ENCODE assay signal across 9 mouse cellular contexts in the genomic region with DNA sequence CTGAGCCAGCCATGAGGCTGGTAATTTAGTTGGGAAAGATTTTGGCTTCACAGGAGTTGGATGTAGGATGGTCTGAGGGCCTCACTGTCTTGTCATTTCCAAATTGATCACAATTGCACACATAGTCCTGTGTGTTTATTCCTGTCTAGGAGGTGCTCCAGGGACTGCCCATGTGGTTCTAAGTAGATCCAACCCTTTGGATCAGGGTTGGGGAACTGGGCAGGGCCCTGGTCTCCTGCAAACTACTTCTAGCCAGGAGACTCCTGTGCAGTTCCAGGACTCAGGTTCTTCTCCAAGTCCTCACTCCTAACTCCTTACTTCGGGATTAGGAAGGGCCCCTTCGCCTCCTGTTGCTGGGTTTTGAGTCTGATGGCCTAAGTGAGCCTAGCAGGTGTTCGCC. TPM values are rescaled to one million over a fixed set of nuclear protein-coding genes. Genes with fewer than 3 reads are reported as not detected.
DNase-seq lines count a peak whose midpoint lies in the region; ATAC-seq lines count a peak whose summit lies in the region.
"Had no signal": no experiment of that assay in that cellular context is flagged by ENCODE, and none has a peak within 500 bp of the region (broad histone marks: within the 10 kb centered on the region; RNA-seq: fewer than 3 reads in every experiment).

A gene (plus strand): TSS at position 301 of the 400 bp plus-strand sequence.

- H3K27ac ChIP-seq in lung, embryonic 15.5 days, result no peak within 1 kb of the TSS
- H3K27ac ChIP-seq in forebrain, embryonic 14.5 days (ENCODE audit: low read depth, low read length), result peak within 1 kb of the TSS; percentile 27; the same call in 1 of the 2 replicates
- no peak within 1 kb of the TSS for H3K27ac ChIP-seq in neural tube, embryonic 14.5 days (ENCODE audit: low read depth, low read length)

- peak within 1 kb of the TSS; percentile 49 for H3K9ac ChIP-seq in lung, embryonic 15.5 days
- peak within 1 kb of the TSS; percentile 67 for H3K9ac ChIP-seq in forebrain, embryonic 14.5 days (ENCODE audit: low read length)
- H3K9ac ChIP-seq in neural tube, embryonic 14.5 days (replicated peaks; ENCODE audit: low read depth, low read length), result peak within 1 kb of the TSS; percentile 59

- intact Hi-C loops in left cerebral cortex, postnatal 25 days (cut with DNase I), result no loop called here

- peaks cover 32% of the 10 kb centered on the region for H3K27me3 ChIP-seq in lung, embryonic 15.5 days
- no peaks in the 10 kb centered on the region for H3K27me3 ChIP-seq in forebrain, embryonic 14.5 days (replicated peaks; ENCODE audit: control insufficient read depth, insufficient read depth, low read length)
- no peaks in the 10 kb centered on the region; the same call in 1 of the 2 replicates for H3K27me3 ChIP-seq in neural tube, embryonic 14.5 days (ENCODE audit: control insufficient read depth, insufficient read depth, low read length)

- H3K36me3 ChIP-seq in lung, embryonic 15.5 days, result no peaks in the 10 kb centered on the region
- H3K36me3 ChIP-seq in forebrain, embryonic 14.5 days (ENCODE audit: control insufficient read depth, insufficient read depth, low read length), result no peaks in the 10 kb centered on the region
- H3K36me3 ChIP-seq in neural tube, embryonic 14.5 days (ENCODE audit: control insufficient read depth, insufficient read depth, low read length), result no peaks in the 10 kb centered on the region

- no peaks in the 10 kb centered on the region for H3K9me3 ChIP-seq in lung, embryonic 15.5 days
- no peaks in the 10 kb centered on the region for H3K9me3 ChIP-seq in forebrain, embryonic 14.5 days (replicated peaks; ENCODE audit: control insufficient read depth, low read length)
- no peaks in the 10 kb centered on the region for H3K9me3 ChIP-seq in neural tube, embryonic 14.5 days (ENCODE audit: control insufficient read depth, low read length)

- H3K4me2 ChIP-seq in lung, embryonic 15.5 days, result peak within 1 kb of the TSS; percentile 96
- H3K4me2 ChIP-seq in forebrain, embryonic 14.5 days (ENCODE audit: low read length), result peak within 1 kb of the TSS; percentile 86
- H3K4me2 ChIP-seq in neural tube, embryonic 14.5 days (ENCODE audit: low read depth, low read length), result peak within 1 kb of the TSS; percentile 81

- ATAC-seq in lung, embryonic 15.5 days (ENCODE audit: borderline replicate concordance, extremely low read depth, low FRiP score, low TSS enrichment), result no peak
- ATAC-seq in forebrain, embryonic 14.5 days, result no peak
- no peak for ATAC-seq in neural tube, embryonic 14.5 days (ENCODE audit: low read depth)
- ATAC-seq in CD4-positive, CD25-positive, alpha-beta regulatory T cell, adult 4 months, result no peak
- no peak for ATAC-seq in activated CD4-positive, CD25-positive, alpha-beta regulatory T cell, adult 4 months

- no peak for DNase-seq in lung, postnatal 4 days
- DNase-seq in forebrain, embryonic 14.5 days (ENCODE audit: low spot score), result no peak
- DNase-seq in left cerebral cortex, postnatal 25 days (ENCODE audit: low spot score in 2 of 2), result no peak
- DNase-seq in cerebellum, postnatal 4 days (ENCODE audit: low spot score in 2 of 2), result no peak

- H3K4me3 ChIP-seq in lung, embryonic 15.5 days, result peak within 1 kb of the TSS; percentile 42
- peak within 1 kb of the TSS; percentile 49 for H3K4me3 ChIP-seq in forebrain, embryonic 14.5 days (ENCODE audit: low read depth, low read length)
- peak within 1 kb of the TSS; percentile 43 for H3K4me3 ChIP-seq in neural tube, embryonic 14.5 days (ENCODE audit: low read depth, low read length)

- H3K4me1 ChIP-seq in lung, embryonic 15.5 days, result peaks cover 15% of the 10 kb centered on the region
- peaks cover 12% of the 10 kb centered on the region for H3K4me1 ChIP-seq in forebrain, embryonic 14.5 days (ENCODE audit: control insufficient read depth, insufficient read depth, low read length)
- H3K4me1 ChIP-seq in neural tube, embryonic 14.5 days (ENCODE audit: control insufficient read depth, insufficient read depth, low read length), result peaks cover 13% of the 10 kb centered on the region

- 11% methylated on average over 3 of the region's 3 CpGs for WGBS in lung, embryonic 15.5 days
- WGBS in forebrain, embryonic 14.5 days, result 4% methylated on average over 3 of the region's 3 CpGs
- WGBS in neural tube, embryonic 14.5 days, result 7% methylated on average over 3 of the region's 3 CpGs

RNA-seq across cellular contexts. Expression of the gene that starts here (rescaled TPM):
- polyA plus RNA-seq in lung, embryonic 15.5 days (2015; fragmentation: Nextera tagmentation; extraction: Ambion mirVana), result 2.8 and 3.1 TPM in 2 replicates
- polyA plus RNA-seq in forebrain, embryonic 14.5 days (2014; fragmentation: Nextera tagmentation; extraction: Ambion mirVana), result 25.1 and 40.8 TPM in 2 replicates
- total RNA-seq in left cerebral cortex, postnatal 25 days (2021), result 100 to 1,000 TPM; 352 to 354 TPM
- 12.5 and 20.1 TPM in 2 replicates for polyA plus RNA-seq in neural tube, embryonic 14.5 days (2014; fragmentation: Nextera tagmentation; extraction: Ambion mirVana)
- polyA plus RNA-seq in CD4-positive, CD25-positive, alpha-beta regulatory T cell, adult 4 months (2017; shearing (Covaris generic)), result not detected
- not detected for polyA plus RNA-seq in activated CD4-positive, CD25-positive, alpha-beta regulatory T cell, adult 4 months (2017; shearing (Covaris generic))
- total RNA-seq: neutrophil, adult 5-6 weeks had no signal
